Mouse (Mus musculus) yolk sac, embryonic 10.5 days (tissue): Measurements from ENCODE around the gene Arl5c.
A peak's percentile ranks its signal among the peaks of the same experiment; 100 is the strongest.

Source experiments
- DNase-seq: peaks from one replicate; pipeline ENCODE4 v3.0.0-alpha.2; 2017; ENCODE audit warnings: low spot score

Arl5c gene

DNA sequence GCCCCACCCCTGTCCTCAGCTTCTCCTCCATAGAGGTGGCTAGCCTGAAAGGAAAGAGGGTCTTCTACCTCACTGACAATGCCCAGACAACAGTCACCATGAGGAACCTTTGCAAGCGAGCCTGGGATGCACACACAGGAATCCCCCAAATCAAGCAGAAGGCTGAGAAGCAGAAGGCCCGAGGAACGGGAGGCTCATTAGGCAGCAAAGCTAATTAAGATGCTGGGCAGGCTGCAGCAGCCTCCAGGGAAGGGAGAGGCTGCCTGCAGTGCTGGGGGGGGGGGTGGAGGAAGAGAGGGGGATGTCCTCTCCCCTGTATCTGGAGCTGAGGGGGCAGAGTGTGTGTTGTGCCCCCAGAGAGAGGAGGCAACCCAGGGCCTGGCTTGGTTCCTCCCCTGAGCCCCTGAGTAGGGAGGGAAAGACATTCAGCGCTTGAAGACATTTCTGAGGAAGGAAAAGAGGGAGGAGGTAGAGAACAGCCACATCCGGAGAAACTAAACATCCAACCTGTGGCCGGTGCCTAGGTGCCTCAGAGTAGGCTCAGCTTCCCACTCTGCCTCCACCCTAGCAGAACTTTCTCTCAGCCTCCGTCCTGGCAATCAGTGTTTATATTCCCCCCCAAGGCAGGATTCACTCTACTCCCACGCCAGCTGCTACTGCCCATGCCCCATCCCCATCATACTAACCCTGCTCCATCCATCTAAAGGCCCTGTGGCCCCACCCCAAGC, 24.1 kb upstream of the Arl5c start:
- DNase-seq = no peak

DNA sequence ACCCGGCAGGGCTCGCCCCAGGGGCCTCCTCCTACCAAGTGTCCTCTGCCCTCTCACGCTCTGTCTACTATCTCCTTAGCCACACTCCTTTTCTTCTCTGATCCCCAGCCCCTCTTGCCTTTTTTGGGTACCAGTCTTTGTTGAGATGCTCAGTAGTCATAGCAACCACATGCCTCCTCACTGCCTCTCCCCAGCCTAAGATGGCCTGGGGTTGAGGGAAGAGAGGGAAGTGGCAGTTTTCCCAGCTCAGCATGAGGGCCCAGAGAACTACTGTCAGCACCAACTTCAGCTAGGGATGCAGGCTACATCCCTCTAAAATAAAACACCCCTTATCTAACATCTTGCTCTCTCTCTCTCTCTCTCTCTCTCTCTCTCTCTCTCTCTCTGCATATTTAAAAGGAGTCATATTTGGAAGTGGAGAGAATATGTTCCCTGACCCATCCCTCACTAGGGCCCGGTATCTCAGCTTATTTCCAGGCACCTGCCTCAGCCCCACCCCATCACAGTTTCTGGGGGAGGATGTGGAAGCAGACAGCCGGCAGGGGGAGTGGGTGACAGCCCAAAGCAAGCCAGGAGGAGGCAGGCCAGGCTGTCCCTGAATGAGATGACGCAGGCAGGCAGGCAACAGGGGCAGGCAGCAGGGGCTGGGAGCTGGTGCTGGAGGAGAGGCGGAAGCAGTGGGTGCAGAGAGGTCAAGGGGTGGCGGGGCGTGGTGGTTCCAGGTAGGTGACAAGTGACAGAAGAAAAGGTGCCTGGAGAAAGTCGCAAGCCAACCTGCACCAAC, 23.1 kb upstream of the Arl5c start:
- DNase-seq = peak; percentile 34

DNA sequence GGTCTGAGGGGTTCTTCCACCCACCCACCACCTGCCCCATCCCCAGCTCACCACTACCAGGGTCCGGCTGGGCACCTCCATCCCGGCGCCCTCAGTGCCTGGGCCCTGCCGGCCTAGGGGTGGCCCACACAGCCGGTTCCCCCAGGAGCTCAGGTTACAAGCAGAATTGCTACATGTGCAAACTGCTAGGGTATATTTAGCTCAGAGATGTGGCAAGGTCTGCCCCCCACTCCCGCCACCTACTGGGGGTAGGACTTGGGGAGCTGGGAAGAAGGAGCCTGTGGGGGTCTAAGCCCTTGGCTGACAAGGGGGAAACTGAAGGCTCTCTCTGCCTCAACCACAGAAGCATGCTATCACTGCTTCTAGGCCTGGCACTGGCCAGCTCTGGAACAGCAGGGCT, 22.2 kb upstream of the Arl5c start:
- DNase-seq = no peak

DNA sequence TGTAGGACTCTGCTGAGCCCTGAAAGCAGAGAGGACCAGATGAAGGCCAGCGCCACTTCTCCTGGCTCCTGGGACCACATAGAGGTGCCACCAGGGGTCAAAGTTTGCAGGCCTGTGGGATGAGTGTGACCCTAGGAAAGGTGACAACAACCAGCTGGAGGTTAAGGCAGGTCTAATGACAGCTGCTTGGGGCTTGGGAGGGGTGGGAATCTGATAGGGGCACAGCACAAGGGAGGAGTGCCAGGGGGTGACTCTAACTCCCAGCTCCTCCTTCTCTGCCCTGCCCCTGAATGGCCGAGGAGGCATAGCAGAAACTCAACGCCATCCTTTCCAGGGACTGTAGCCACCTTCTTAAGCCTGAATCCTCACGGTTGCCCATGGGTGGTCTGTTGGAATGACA, 20.8 kb upstream of the Arl5c start:
- no peak for DNase-seq

DNA sequence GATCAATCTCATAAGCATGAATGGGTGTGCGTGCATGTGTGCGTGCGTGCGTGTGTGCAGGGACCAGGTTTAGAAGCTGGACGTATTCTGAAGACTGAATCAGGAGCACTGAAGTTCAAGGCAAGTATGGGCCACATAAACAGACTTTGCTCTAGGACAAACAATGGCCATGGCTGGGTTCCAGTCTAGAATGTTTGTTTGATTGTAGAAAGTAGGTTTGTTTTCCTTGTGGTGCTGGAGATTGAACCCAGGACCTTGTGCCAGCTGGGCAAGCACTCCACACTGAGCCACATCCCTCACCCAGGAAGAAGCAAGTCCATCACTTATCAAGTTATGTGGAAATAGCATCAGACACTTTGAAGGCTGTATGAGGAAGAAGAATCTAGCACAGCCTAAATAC, 20.2 kb upstream of the Arl5c start:
- no peak for DNase-seq

DNA sequence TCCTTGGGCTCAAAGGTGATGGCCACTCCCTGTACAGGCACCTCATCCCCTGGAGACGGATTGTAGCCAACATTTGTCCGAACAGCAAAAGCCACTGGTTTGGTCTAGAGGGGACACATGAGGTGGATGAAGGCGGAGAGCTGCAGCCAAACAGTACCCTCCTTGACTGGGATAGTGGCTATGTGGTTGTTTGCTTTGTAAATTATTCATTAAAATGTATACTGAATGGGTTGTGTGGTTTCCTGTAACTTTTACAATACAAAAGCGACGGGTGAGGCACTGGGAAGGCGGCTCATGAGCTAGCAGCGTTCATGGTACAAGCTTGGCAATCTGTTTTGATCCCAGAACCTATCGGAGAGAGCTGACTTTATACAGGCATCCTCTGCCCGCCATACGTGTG, 16.9 kb upstream of the Arl5c start:
- no peak for DNase-seq

DNA sequence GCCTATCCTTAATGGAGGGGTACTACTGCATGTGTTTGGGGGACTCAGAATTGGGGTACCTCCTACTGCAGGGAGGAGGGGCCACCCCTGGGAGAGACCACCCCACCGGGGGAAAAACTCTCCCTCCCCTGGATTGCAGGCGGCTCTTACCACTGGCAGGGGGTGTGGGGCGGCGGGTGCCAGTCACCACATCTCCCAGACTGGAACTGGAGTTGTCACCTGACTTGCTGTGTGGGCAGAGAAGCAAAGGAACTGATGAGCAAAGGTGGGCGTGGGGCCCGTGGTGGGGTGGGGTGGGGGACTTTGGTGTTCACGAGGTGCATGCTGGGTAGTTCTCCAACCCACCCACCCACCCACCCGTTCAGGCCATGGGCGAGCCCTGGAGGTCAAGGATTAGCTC, 15.7 kb upstream of the Arl5c start:
- DNase-seq = no peak

DNA sequence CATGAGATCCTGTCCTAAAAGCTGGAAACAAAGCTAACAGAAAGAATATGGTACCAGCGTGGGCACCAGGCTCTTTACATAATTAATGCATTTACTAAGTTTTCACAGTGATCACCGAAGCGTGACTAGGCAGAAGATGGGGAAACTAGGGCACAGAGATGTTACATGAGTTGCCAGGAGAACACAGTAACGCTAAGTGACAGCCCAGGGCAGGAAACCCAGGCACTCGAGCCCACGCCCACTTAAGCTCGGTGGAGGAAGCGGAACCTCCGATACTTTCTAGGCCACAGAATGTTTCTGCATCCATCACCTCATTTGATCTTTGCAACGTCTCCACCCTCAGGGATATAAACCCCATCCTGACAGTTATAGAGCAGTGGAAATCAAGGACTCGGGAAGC, 12.1 kb upstream of the Arl5c start:
- DNase-seq = no peak

DNA sequence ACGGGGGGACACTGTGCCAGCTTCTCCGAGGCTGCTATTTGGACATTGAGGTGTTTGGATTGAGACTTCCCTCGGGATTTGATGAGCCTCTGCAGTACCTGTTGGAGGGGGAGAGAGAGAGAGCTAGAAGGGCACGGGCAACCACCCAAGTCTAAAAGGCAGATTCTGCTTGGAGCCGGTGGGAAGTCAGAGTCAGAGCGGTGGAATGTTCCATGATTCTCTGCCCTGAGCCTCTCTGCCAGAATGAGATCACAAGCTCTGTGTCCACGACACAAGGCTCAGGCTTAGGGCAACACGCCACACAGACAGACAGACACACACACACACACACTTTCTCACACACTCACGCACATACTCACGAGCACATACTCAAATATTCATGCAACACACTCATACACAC, 9.7 kb upstream of the Arl5c start:
- no peak for DNase-seq

DNA sequence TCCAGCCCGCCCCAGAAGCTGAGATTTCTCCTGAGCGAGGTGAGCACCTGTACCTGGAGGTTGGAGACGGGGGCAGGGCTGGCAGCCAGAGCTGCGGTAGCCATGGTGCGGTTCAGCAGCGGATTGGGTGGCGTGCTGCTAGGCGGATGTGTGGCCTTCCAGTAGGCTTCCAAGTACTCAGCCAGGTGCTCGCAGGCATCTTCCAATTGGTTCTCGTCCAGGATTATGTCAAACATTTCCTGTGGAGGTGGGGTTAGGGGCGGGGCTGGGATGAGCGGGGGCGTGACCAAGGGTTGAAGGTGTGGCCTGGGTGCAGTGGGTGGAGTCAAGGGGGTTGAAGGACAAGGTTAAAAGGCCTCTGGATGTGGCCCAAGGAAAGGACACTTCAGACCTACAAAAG, 9.1 kb upstream of the Arl5c start:
- DNase-seq = peak; percentile 75

DNA sequence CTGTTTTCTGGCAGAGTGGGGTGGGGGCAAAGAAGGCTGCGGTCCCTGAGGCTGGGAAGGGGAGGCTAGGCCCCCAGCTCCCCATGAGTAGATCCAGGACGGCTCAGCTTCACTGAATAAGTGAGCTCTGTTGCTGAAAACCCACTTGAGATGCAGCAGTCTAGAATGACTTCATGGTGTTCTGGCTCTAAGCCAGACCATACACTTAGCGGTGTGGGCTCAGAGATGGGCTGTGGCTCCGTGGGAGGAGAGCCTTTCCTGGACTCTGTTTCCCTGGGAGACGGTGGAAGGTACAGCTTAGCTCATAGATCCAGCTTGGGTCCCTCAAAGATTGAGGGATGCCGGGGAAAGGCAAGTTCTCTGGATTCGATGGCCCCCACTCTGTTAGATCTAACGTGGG, 8.2 kb upstream of the Arl5c start:
- DNase-seq = no peak

DNA sequence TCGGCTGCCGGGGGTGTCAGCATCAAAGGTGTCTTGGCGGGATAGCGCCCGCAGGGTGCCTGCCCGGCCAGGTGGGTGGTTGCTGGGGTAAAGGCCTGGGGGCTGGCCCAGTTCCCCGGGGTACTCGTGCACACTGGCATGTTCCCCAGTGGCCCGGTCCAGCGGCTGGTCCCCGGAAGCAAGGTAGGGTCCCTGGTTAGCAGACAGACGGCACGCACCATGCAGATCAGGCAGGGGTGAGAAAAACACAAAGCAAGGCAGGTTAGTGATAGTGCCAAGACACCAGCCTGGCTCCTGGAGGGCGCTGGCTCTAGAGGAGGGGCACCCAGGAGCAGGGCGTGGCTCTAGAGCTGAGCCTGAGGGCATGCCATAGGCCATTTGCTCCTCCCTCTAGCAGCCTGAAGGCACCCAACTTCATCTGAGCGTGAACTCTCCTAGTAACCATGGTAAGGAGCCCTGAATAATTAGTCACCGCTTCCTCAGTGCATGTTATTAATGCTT, 7.2 kb upstream of the Arl5c start:
- no peak for DNase-seq

DNA sequence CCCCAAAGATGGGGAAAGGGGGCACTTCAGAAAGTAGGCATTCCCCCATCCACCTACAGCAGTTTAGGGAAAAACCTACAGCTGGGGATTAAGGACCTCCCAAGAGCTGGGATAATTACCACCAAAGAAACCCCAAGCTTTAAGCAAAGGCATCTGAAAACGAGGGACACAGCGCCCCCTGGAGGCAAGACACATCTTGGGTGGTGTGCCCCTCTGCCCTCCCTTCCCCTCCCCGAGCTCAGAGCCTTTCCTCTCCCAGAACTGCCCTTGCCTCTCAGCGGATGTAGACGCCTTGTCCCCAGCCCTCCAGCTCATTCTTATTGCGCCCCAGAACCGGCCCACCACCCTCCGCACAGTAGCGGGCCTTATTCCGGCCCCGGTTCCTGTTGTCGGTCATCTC, 6.6 kb upstream of the Arl5c start:
- DNase-seq = no peak

DNA sequence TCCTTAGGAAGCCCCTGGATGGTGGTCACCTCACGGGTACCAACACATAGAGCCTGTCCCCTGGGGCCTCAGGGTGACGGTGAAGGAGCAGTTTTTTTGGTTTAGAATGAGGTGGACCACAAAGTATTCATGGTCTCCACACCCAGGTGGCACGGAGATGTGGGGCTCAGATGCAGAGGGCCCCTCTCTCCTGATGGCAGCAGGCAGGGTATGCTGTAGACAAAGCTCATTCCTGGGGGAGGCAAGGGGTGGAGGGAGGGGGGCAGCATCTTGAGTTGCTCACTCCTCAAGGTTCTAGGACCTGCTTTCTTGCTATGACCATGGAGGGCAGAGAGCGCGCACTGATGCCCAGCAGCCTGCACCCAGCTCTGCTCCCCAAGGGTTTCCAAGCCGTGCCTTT, 6.0 kb upstream of the Arl5c start:
- DNase-seq = no peak

DNA sequence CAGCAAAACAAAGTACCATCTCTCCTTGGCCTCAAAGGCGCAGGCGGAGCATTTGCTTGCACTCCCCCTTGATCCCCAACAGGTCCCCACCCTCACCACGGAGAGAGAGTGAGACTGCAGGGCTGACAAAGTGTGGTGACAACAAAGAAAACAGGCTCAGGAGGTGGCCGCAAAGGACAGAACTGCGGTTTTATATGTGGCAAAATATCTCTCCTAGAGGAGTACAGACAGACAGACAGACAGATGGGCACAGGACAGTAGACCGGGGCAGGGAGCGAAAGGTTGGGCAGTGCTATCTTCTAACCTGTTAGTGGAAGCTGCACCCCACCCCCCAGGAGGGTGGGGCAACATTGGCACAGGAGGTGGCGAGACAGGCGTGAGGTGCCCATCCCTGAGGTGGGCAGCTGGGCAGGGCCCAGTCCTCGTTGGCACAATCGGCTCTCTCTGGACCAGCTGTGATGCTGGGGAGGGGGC, 5.4 kb upstream of the Arl5c start:
- DNase-seq = no peak

DNA sequence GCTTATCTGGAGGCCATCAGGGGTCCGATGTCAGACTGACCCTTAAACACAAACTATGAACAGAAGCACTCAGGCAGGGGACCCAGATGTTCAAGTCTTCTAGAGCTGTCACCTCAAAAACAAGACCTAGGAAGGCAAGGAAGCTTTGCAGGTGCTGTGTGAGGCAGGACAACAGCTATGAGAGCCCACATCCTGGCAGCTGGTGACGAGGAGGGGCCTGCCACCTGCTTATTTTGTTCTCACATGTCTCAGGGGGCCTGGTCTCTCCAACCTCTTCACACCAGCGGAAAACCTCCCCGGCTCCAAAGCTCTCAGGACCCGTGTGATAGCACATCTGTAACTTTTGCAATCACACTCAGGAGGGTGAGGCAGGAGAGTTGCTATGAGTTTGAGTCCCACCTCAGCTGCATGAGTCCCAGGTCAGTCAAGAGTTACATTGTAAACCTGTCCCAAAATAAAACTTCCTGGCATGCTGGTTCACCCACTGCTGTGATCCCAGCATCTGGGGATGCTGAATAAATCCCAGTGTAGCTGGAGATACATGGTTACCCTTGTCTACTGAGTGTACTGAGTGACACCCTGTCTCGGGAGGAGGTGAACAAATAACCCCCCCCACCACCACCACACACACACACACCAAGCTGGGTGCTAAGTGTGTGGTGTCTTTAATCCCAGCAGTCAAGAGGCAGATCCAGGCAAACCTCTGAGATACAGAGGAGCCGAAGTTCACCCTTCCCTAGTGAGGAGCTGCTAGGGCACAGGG, 4.6 kb upstream of the Arl5c start:
- no peak for DNase-seq

DNA sequence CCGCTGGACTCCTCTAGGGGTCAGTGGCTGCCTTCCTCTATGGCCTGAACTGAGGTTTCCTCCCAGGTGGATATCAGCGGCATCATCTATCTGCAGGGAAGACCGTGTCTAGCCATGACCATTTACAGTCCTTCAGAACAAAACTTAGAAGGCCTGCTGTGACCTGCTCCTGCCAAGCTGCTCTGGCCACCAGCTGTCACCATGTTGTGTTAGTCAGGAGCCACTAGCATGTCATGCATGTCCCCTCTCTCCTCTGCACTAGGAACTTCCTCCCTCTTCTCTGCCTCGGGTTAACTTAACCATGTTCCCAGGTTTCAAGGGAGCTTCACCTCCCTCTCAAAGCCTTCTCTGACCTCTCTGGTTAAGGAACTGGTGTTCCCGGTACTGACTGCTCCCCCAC, 3.8 kb upstream of the Arl5c start:
- DNase-seq = no peak

DNA sequence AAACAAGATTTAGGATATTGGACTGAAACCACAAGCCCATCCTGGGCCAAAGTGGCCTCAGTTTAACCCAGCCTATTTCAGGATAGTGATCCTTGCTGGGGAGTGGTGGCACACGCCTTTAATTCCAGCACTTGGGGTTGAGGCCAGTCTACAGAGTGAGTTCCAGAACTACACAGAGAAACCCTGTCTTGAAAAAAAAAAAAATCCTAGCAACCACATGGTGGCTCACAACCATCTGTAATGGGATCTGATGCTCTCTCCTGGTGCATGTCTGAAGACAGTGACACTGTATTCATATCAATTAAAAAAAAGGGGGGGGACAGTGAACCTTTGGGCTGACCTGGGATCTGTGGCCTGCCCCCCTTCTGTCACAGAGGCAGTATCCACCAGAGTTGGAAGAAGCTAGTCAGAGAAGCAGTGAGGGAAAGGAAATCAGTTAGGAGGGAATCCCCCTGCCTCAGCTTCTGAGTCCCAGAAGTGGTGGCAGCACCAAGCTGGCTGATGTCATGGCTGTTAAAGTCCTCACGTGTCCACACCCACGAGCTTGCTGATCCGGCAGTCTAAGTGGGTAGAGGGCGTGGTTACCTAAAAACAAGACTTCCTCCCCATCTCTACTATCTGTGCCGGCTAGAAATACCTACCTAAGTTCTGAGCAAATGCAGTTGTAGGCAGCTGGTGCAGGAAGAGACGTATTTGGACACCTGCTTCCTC, 3.1 kb upstream of the Arl5c start:
- no peak for DNase-seq

DNA sequence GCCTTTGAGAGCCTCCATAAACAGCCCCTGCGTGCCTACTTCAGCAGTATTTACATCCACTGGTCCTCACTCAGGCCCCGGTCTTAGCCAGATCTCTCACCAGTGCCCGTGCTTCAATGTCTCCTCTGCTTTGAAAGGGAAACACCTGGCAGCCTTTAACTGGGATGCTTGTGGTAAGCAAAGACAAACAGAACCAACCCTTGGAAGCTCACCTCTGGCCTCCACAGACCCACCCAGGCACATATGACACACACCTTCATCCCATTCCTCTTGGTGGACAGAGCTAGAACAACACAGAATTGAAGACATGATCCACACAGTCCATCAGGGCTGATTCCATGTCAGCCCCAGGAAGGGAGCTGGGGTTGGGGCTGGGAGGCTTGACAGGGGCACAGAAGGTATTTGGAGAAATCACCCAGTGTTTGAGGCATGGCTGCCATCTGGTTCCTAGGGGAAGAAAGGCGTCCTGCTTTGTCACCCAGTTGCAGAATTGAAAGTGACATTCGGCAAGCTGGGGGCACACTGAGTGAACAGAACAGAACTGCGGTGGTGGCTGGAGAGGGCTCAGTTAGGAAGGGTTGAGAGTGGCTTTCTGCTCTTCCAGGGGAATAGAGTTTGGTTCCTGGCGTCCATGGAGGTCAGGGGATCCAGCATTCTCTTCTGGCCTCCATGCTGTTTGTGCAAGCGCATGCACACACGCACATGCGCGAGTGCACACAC, 2.3 kb upstream of the Arl5c start:
- DNase-seq = no peak

DNA sequence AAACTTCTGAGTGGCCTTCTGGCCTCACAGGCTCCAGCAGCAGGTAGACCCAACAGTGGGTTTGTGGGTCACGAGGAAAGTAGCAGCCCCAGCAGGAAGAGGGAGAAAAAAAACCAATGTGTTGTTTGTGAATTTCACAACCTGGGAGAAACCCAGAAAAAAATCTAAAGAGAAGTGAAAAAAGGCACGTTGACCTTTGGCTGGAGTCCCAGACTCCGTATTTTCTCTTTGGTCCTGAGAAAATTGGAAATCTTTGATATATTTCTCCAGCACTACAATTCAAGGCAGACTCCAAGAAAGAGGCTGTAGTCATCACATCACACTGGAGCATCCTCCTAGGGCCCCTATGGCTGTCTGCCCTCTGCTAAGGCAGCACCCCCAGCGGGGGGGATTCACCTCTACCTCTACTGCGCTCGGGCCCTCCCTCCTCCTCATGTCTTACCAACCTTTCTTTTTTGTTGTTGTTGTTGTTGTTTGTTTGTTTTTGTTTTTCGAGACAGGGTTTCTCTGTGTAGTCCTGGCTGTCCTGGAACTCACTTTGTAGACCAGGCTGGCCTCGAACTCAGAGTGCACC, 1.5 kb upstream of the Arl5c start:
- DNase-seq = no peak

DNA sequence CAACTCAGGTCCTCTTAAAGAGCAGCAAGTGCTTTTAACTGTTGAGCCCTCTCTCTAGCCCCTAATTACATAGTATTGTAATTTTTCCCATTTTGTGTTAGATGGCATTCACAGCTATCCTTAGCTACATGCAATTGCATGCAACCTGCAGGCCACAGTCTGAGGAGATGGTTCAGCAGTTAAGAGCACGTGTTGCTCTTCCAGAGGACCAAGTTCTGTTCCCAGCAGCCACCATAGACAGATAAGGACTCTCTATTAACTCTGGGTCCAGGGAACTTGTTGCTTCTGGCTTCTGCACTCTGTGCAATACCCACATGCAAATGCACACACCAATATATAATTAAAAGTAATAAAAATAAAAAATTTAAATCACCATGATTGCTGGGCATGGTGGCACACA, 710 bp upstream of the Arl5c start:
- no peak for DNase-seq
